32 mouse cellular contexts compared by ENCODE assay signal in genomic region chr1:192481446-192481845, GRCm38 (mm10).
"Had no signal": no experiment of that assay in that cellular context is flagged by ENCODE, and none has a peak within 500 bp of the region (broad histone marks: within the 10 kb centered on the region; RNA-seq: fewer than 3 reads in every experiment).

No protein-coding gene starts in this region.

- H3K4me2 ChIP-seq: limb, embryonic 12.5 days; limb, embryonic 13.5 days; limb, embryonic 15.5 days; liver, embryonic 11.5 days; liver, embryonic 12.5 days; liver, embryonic 13.5 days; liver, embryonic 15.5 days; lung, embryonic 14.5 days; lung, embryonic 15.5 days; midbrain, embryonic 11.5 days; midbrain, embryonic 12.5 days; midbrain, embryonic 13.5 days; midbrain, embryonic 15.5 days; neural tube, embryonic 12.5 days had no signal

- DNase-seq: left cerebral cortex, postnatal 4 days; liver; liver, embryonic 13.5 days; liver, postnatal 0 days; lung, adult 18-20 months; lung, adult 2 months; lung, embryonic 14.5 days; lung, postnatal 10 days; lung, postnatal 14 days; lung, postnatal 36 days; lung, postnatal 4 days; midbrain, embryonic 14.5 days had no signal

- H3K4me3 ChIP-seq: limb, embryonic 10.5 days; limb, embryonic 12.5 days; limb, embryonic 13.5 days; limb, embryonic 15.5 days; liver, embryonic 12.5 days; liver, embryonic 13.5 days; liver, embryonic 15.5 days; lung, embryonic 15.5 days; megakaryocyte, embryonic 14.5 days; midbrain, embryonic 10.5 days; midbrain, embryonic 12.5 days; midbrain, embryonic 13.5 days; midbrain, embryonic 15.5 days; myocyte; neural tube, embryonic 12.5 days had no signal

- H3K9me3 ChIP-seq: limb, embryonic 10.5 days; limb, embryonic 12.5 days; limb, embryonic 13.5 days; limb, embryonic 15.5 days; liver, embryonic 12.5 days; liver, embryonic 13.5 days; liver, embryonic 15.5 days; lung, embryonic 15.5 days; megakaryocyte, embryonic 14.5 days; midbrain, embryonic 10.5 days; midbrain, embryonic 12.5 days; midbrain, embryonic 13.5 days; midbrain, embryonic 15.5 days; neural tube, embryonic 12.5 days had no signal

- H3K27me3 ChIP-seq: limb, embryonic 12.5 days; limb, embryonic 13.5 days; limb, embryonic 15.5 days; liver, embryonic 12.5 days; liver, embryonic 13.5 days; liver, embryonic 15.5 days; lung, embryonic 15.5 days; midbrain, embryonic 12.5 days; midbrain, embryonic 13.5 days; midbrain, embryonic 15.5 days; neural tube, embryonic 12.5 days had no signal

- H3K27ac ChIP-seq: limb, embryonic 10.5 days; limb, embryonic 12.5 days; limb, embryonic 13.5 days; limb, embryonic 15.5 days; liver, embryonic 12.5 days; liver, embryonic 13.5 days; liver, embryonic 14.5 days; liver, embryonic 15.5 days; lung, embryonic 15.5 days; macrophage; midbrain, embryonic 10.5 days; midbrain, embryonic 12.5 days; midbrain, embryonic 13.5 days; midbrain, embryonic 15.5 days; neural tube, embryonic 12.5 days had no signal

- H3K36me3 ChIP-seq: limb, embryonic 10.5 days; limb, embryonic 12.5 days; limb, embryonic 13.5 days; limb, embryonic 15.5 days; liver, embryonic 12.5 days; liver, embryonic 13.5 days; liver, embryonic 15.5 days; lung, embryonic 15.5 days; midbrain, embryonic 10.5 days; midbrain, embryonic 12.5 days; midbrain, embryonic 13.5 days; midbrain, embryonic 15.5 days; neural tube, embryonic 12.5 days had no signal

- ATAC-seq: liver, embryonic 12.5 days; liver, postnatal 0 days; lung, postnatal 0 days; midbrain, embryonic 13.5 days; midbrain, embryonic 15.5 days; midbrain, embryonic 16.5 days had no signal

- H3K9ac ChIP-seq: limb, embryonic 12.5 days; limb, embryonic 13.5 days; limb, embryonic 15.5 days; liver, embryonic 12.5 days; liver, embryonic 13.5 days; liver, embryonic 14.5 days; liver, embryonic 15.5 days; liver, postnatal 0 days; lung, embryonic 14.5 days; lung, embryonic 15.5 days; midbrain, embryonic 12.5 days; midbrain, embryonic 13.5 days; midbrain, embryonic 15.5 days; neural tube, embryonic 12.5 days had no signal

- H3K4me1 ChIP-seq: limb, embryonic 10.5 days; limb, embryonic 12.5 days; liver, embryonic 12.5 days; liver, embryonic 13.5 days; liver, embryonic 15.5 days; midbrain, embryonic 10.5 days; midbrain, embryonic 12.5 days; neural tube, embryonic 12.5 days had no signal
